Mouse (Mus musculus) heart, adult 2 months (tissue): Measurements from ENCODE around the gene Gcn1l1. TPM values are rescaled to one million over a fixed set of nuclear protein-coding genes. Genes with fewer than 3 reads are reported as not detected.

ENCODE experiments used
- DNase-seq, 2 experiments: peaks; one replicate each; pipeline ENCODE4 v3.0.0; 2021
- H3K27ac ChIP-seq: fragments of 200-600 bp; 2 replicates; pipeline ENCODE4 v1.8.1; 2022
- H3K27me3 ChIP-seq: fragments of 200-500 bp; 2 replicates; pipeline ENCODE4 v1.6.1; 2012; ENCODE audit warnings: mild to moderate bottlenecking, low read length, inconsistent platforms, mixed read lengths; ENCODE audit not compliant: control insufficient read depth, insufficient read depth
- H3K36me3 ChIP-seq: fragments of 200-500 bp; 2 replicates; pipeline ENCODE4 v1.6.1; 2012; ENCODE audit warnings: low read length, inconsistent platforms; ENCODE audit not compliant: control insufficient read depth, insufficient read depth
- H3K4me1 ChIP-seq: fragments of 200-500 bp; 2 replicates; pipeline ENCODE4 v1.6.1; 2011; ENCODE audit warnings: low read length; ENCODE audit not compliant: control insufficient read depth, insufficient read depth
- H3K4me3 ChIP-seq: fragments of 200-600 bp; 2 replicates; pipeline ENCODE4 v1.8.1; 2022
- H3K79me2 ChIP-seq: fragments of 200-500 bp; replicated peaks from 2 replicates; pipeline ENCODE4 v1.6.1; 2012; ENCODE audit warnings: mild to moderate bottlenecking, inconsistent platforms, low read length, moderate library complexity, mixed read lengths; ENCODE audit not compliant: control insufficient read depth, insufficient read depth
- H3K9ac ChIP-seq: fragments of 200-500 bp; 2 replicates; pipeline ENCODE4 v1.6.1; 2012; ENCODE audit warnings: low read depth, mild to moderate bottlenecking, control low read depth, inconsistent platforms, low read length, mixed read lengths
- CTCF ChIP-seq: fragments of 200-600 bp; IDR thresholded peaks from 2 replicates; pipeline ENCODE4 v1.8.1; 2022; ENCODE audit warnings: antibody characterized with exemption, mild to moderate bottlenecking, moderate library complexity
- EP300 ChIP-seq: fragments of 200-500 bp; IDR thresholded peaks from 2 replicates; pipeline ENCODE4 v1.6.1; 2011; ENCODE audit warnings: low read depth, low read length, control low read depth; ENCODE audit not compliant: insufficient read depth
- POLR2A ChIP-seq: fragments of 200-500 bp; IDR thresholded peaks from 2 replicates; pipeline ENCODE4 v1.6.1; 2011; ENCODE audit warnings: mild to moderate bottlenecking, low read depth, low read length, control low read depth; ENCODE audit not compliant: insufficient read depth
- WGBS: fragments of 180-500 bp; shearing (Covaris S2); methylation state at CpG from one replicate; pipeline ENCODE4 v1.1.7; 2018; 5-methylcytosine and 5-hydroxymethylcytosine counted together
- intact Hi-C: fragments of 180-260 bp; cut with DNase I; formaldehyde crosslinking; loops from one replicate; pipeline ENCODE4 v1.15.1; 2025
- polyA plus RNA-seq: library from polyadenylated mRNA; depleted of rRNA; stranded (reverse); fragments of >200 nt; gene quantifications from 2 replicates; pipeline ENCODE4 v1.2.3, GENCODE M21; 2012
- total RNA-seq, 2 experiments: library from RNA; stranded (reverse); gene quantifications; 2 replicates each; pipeline ENCODE4 v1.2.3; 2021

Gene Gcn1l1
- total and polyA plus RNA-seq, 3 experiments: 21.5 to 40.1 (median 34.2) TPM

- H3K27ac ChIP-seq: no peak overlapping the region
- 92% methylated on average over 12 of the region's 12 CpGs for WGBS
- no peak overlapping the region for H3K9ac ChIP-seq
- H3K79me2 ChIP-seq: no peaks in the 10 kb centered on the region
- no peak for DNase-seq
- no peaks in the 10 kb centered on the region for H3K27me3 ChIP-seq
- H3K36me3 ChIP-seq: no peaks in the 10 kb centered on the region
- no peak for TF ChIP-seq EP300
- intact Hi-C loops: no loop called here
- no peaks in the 10 kb centered on the region for H3K4me1 ChIP-seq
- no peak overlapping the region for H3K4me3 ChIP-seq
These were observed 20.6 kb downstream of the Gcn1l1 start for GRCm38 (mm10) chr5:115585616-115586015.

- TF ChIP-seq POLR2A: no peak
- TF ChIP-seq CTCF: no peak
- no peak for TF ChIP-seq EP300
- no peak overlapping the region for H3K27ac ChIP-seq
- H3K4me3 ChIP-seq: no peak overlapping the region
- intact Hi-C loops: no loop called here
- 95% methylated on average over 15 of the region's 15 CpGs for WGBS
- no peak for DNase-seq
- no peaks in the 10 kb centered on the region for H3K79me2 ChIP-seq
- H3K27me3 ChIP-seq: no peaks in the 10 kb centered on the region
- no peaks in the 10 kb centered on the region for H3K36me3 ChIP-seq
- no peak overlapping the region for H3K9ac ChIP-seq
- H3K4me1 ChIP-seq: no peaks in the 10 kb centered on the region
These were observed 21.1 kb downstream of the Gcn1l1 start for GRCm38 (mm10) chr5:115586166-115586565.

- no peak overlapping the region for H3K4me3 ChIP-seq
- no peaks in the 10 kb centered on the region for H3K79me2 ChIP-seq
- 99% methylated on average over 2 of the region's 2 CpGs for WGBS
- no peak overlapping the region for H3K9ac ChIP-seq
- intact Hi-C loops: no loop called here
- no peaks in the 10 kb centered on the region for H3K36me3 ChIP-seq
- TF ChIP-seq POLR2A: no peak
- TF ChIP-seq CTCF: no peak
- no peak for TF ChIP-seq EP300
- H3K4me1 ChIP-seq: no peaks in the 10 kb centered on the region
- no peak for DNase-seq
- H3K27me3 ChIP-seq: no peaks in the 10 kb centered on the region
- no peak overlapping the region for H3K27ac ChIP-seq
These were observed 21.7 kb downstream of the Gcn1l1 start for GRCm38 (mm10) chr5:115586780-115587179.

GRCm38 (mm10) chr5:115591028-115591427 is 26.0 kb downstream of the Gcn1l1 start:
- Histone ChIP-seq H3K27ac (no peak overlapping the region), H3K27me3 (no peaks in the 10 kb centered on the region)
- WGBS: 49% methylated on average over 11 of the region's 11 CpGs

GRCm38 (mm10) chr5:115591506-115591905 is 26.5 kb downstream of the Gcn1l1 start:
- TF ChIP-seq POLR2A (no peak), CTCF (no peak), EP300 (no peak)
- Histone ChIP-seq H3K9ac (no peak overlapping the region), H3K4me3 (no peak overlapping the region), H3K36me3 (no peaks in the 10 kb centered on the region), H3K27me3 (no peaks in the 10 kb centered on the region), H3K27ac (no peak overlapping the region), H3K79me2 (no peaks in the 10 kb centered on the region), H3K4me1 (no peaks in the 10 kb centered on the region)
- WGBS: 93% methylated on average over 2 of the region's 2 CpGs
- DNase-seq: no peak
- intact Hi-C loops: no loop called here

More at GRCm38 (mm10) chr5:115591028-115591427, 26.0 kb downstream of the Gcn1l1 start:
- intact Hi-C loops: no loop called here
- TF ChIP-seq CTCF: no peak
- no peak for TF ChIP-seq POLR2A
- TF ChIP-seq EP300: no peak
- no peaks in the 10 kb centered on the region for H3K79me2 ChIP-seq
- no peak overlapping the region for H3K9ac ChIP-seq
- no peaks in the 10 kb centered on the region for H3K36me3 ChIP-seq
- DNase-seq: no peak
- H3K4me3 ChIP-seq: no peak overlapping the region
- H3K4me1 ChIP-seq: no peaks in the 10 kb centered on the region

- Histone ChIP-seq H3K27ac (no peak overlapping the region), H3K27me3 (no peaks in the 10 kb centered on the region), H3K36me3 (no peaks in the 10 kb centered on the region), H3K79me2 (no peaks in the 10 kb centered on the region), H3K4me3 (no peak overlapping the region), H3K9ac (no peak overlapping the region), H3K4me1 (no peaks in the 10 kb centered on the region)
- no peak for TF ChIP-seq CTCF
- no peak for TF ChIP-seq EP300
- no peak for TF ChIP-seq POLR2A
- no peak for DNase-seq
- 89% methylated on average over 6 of the region's 6 CpGs for WGBS
- intact Hi-C loops: no loop called here
These were observed 38.5 kb downstream of the Gcn1l1 start for GRCm38 (mm10) chr5:115603561-115603960.
